Mouse (Mus musculus) gastrocnemius, postnatal 14 days (tissue): Measurements from ENCODE around the gene Cept1. TPM values are rescaled to one million over a fixed set of nuclear protein-coding genes. Genes with fewer than 3 reads are reported as not detected.

Experiments used
- DNase-seq: peaks from one replicate; pipeline ENCODE4 v3.0.0; 2021; ENCODE audit warnings: mixed read lengths
- intact Hi-C: fragments of 180-260 bp; cut with DNase I; formaldehyde crosslinking; loops from one replicate; pipeline ENCODE4 v1.15.1; 2025; ENCODE audit warnings: low total_unique reads
- total RNA-seq, 2 experiments: library from RNA; stranded (reverse); gene quantifications; 2 replicates each; pipeline ENCODE4 v1.2.3; 2021

Cept1 gene
- total RNA-seq, 2 experiments from 2014 or later: 14.7 to 16.1 TPM

GRCm38 (mm10) chr3:106496045-106496721 is 51.4 kb downstream of the Cept1 start:
- DNase-seq: no peak
- intact Hi-C loops: no loop called here

GRCm38 (mm10) chr3:106495346-106496044 is 52.1 kb downstream of the Cept1 start:
- DNase-seq: no peak
- intact Hi-C loops: no loop called here

- no peak for DNase-seq
Observed at GRCm38 (mm10) chr3:106494417-106494950, 53.1 kb downstream of the Cept1 start.

GRCm38 (mm10) chr3:106493882-106494281 is 53.7 kb downstream of the Cept1 start:
- intact Hi-C loops: no loop called here
- DNase-seq: no peak

More at GRCm38 (mm10) chr3:106494417-106494950, 53.1 kb downstream of the Cept1 start:
- intact Hi-C loops: no loop called here

GRCm38 (mm10) chr3:106493202-106493601 is 54.4 kb downstream of the Cept1 start:
- no peak for DNase-seq
- intact Hi-C loops: no loop called here

- intact Hi-C loops: no loop called here
- no peak for DNase-seq
Observed at GRCm38 (mm10) chr3:106492723-106493122, 54.9 kb downstream of the Cept1 start.

- DNase-seq: no peak
- intact Hi-C loops: no loop called here
Observed at GRCm38 (mm10) chr3:106490239-106490638, 57.4 kb downstream of the Cept1 start.

GRCm38 (mm10) chr3:106487551-106487950 is 60.1 kb downstream of the Cept1 start:
- intact Hi-C loops: no loop called here

GRCm38 (mm10) chr3:106485810-106486209 is 61.8 kb downstream of the Cept1 start:
- DNase-seq: no peak
- intact Hi-C loops: no loop called here

More at GRCm38 (mm10) chr3:106487551-106487950, 60.1 kb downstream of the Cept1 start:
- DNase-seq: no peak

- intact Hi-C loops: no loop called here
- DNase-seq: no peak
Observed at GRCm38 (mm10) chr3:106484861-106485260, 62.7 kb downstream of the Cept1 start.

GRCm38 (mm10) chr3:106483796-106484405 is 63.7 kb downstream of the Cept1 start:
- intact Hi-C loops: no loop called here
- DNase-seq: no peak

GRCm38 (mm10) chr3:106483297-106483696 is 64.3 kb downstream of the Cept1 start:
- no peak for DNase-seq
- intact Hi-C loops: no loop called here

- DNase-seq: no peak
- intact Hi-C loops: no loop called here
Observed at GRCm38 (mm10) chr3:106482281-106483081, 65.1 kb downstream of the Cept1 start, which contains the start of gene Dennd2d. TSS of gene Dennd2d (plus strand) at chr3:106482405.

- no peak for DNase-seq
- intact Hi-C loops: no loop called here
Observed at GRCm38 (mm10) chr3:106476863-106477262, 70.7 kb downstream of the Cept1 start.

GRCm38 (mm10) chr3:106474210-106474609 is 73.4 kb downstream of the Cept1 start:
- no peak for DNase-seq
- intact Hi-C loops: no loop called here

GRCm38 (mm10) chr3:106464750-106465149 is 82.9 kb downstream of the Cept1 start:
- no peak for DNase-seq
- intact Hi-C loops: no loop called here

- intact Hi-C loops: no loop called here
- no peak for DNase-seq
Observed at GRCm38 (mm10) chr3:106462493-106462892, 85.1 kb downstream of the Cept1 start.

GRCm38 (mm10) chr3:106462059-106462470 is 85.5 kb downstream of the Cept1 start:
- intact Hi-C loops: no loop called here
- no peak for DNase-seq

- DNase-seq: no peak
- intact Hi-C loops: no loop called here
Observed at GRCm38 (mm10) chr3:106457298-106457869, 90.2 kb downstream of the Cept1 start.
